Mouse (Mus musculus) bone marrow macrophage, adult 2 months (primary cell): ENCODE data around the gene Eras. TPM values are rescaled to one million over a fixed set of nuclear protein-coding genes. Genes with fewer than 3 reads are reported as not detected.

Source experiments
- H3K27ac ChIP-seq: 2 replicates; pipeline ENCODE4 v1.5.1; 2012; ENCODE audit warnings: low read depth, low read length; ENCODE audit not compliant: insufficient read depth
- H3K4me1 ChIP-seq: 2 replicates; pipeline ENCODE4 v1.6.1; 2012; ENCODE audit warnings: low read length; ENCODE audit not compliant: control insufficient read depth, insufficient read depth
- H3K4me3 ChIP-seq: 2 replicates; pipeline ENCODE4 v1.5.1; 2012; ENCODE audit warnings: mild to moderate bottlenecking, low read length, moderate library complexity; ENCODE audit not compliant: insufficient read depth
- CTCF ChIP-seq: IDR thresholded peaks from 2 replicates; pipeline ENCODE4 v1.5.1; 2012; ENCODE audit warnings: low read depth, mild to moderate bottlenecking, low read length, moderate library complexity
- POLR2A ChIP-seq: IDR thresholded peaks from 2 replicates; pipeline ENCODE4 v1.6.1; 2012; ENCODE audit warnings: mild to moderate bottlenecking, low read depth, low read length, borderline replicate concordance
- polyA plus RNA-seq: library from polyadenylated mRNA; stranded (reverse); fragments of >200 nt; gene quantifications from 2 replicates; pipeline ENCODE4 v1.2.4, GENCODE M21; 2012; ENCODE audit not compliant: missing spikeins, insufficient read depth, insufficient read length

Gene Eras
- not detected in 2 replicates for polyA plus RNA-seq

- no peak for TF ChIP-seq POLR2A
- TF ChIP-seq CTCF: no peak
- Histone ChIP-seq H3K4me1 (no peaks in the 10 kb centered on the region), H3K27ac (no peak within 1 kb of the TSS), H3K4me3 (peak within 1 kb of the TSS; percentile 17)
Observed at GRCm38 (mm10) chrX:7928270-7928790, at the start of gene Eras. Gene Eras, minus strand, starts transcription at chrX:7928607.

GRCm38 (mm10) chrX:7977892-7978291 lies 49.5 kb upstream of the Eras start, which contains the start of gene Gata1:
Gene Gata1, minus strand, starts transcription at chrX:7978071.
- TF ChIP-seq CTCF (no peak), POLR2A (no peak)

GRCm38 (mm10) chrX:7971292-7971691 lies 42.9 kb upstream of the Eras start:
- Histone ChIP-seq H3K4me3 (no peak overlapping the region), H3K27ac (no peak overlapping the region), H3K4me1 (no peaks in the 10 kb centered on the region)
- TF ChIP-seq CTCF (no peak), POLR2A (no peak)

More at GRCm38 (mm10) chrX:7977892-7978291, 49.5 kb upstream of the Eras start, which contains the start of gene Gata1:
- Histone ChIP-seq H3K4me3 (no peak within 1 kb of the TSS), H3K27ac (no peak within 1 kb of the TSS), H3K4me1 (no peaks in the 10 kb centered on the region)

GRCm38 (mm10) chrX:7968899-7969298 lies 40.5 kb upstream of the Eras start:
- no peak overlapping the region for H3K4me3 ChIP-seq
- H3K27ac ChIP-seq: no peak overlapping the region
- TF ChIP-seq POLR2A (no peak), CTCF (no peak)
- H3K4me1 ChIP-seq: peaks cover 3% of the 10 kb centered on the region; the same call in 1 of the 2 replicates

GRCm38 (mm10) chrX:7968226-7968625 lies 39.8 kb upstream of the Eras start:
- no peak overlapping the region for H3K4me3 ChIP-seq
- TF ChIP-seq POLR2A (no peak), CTCF (no peak)
- H3K27ac ChIP-seq: no peak overlapping the region
- peaks cover 4% of the 10 kb centered on the region for H3K4me1 ChIP-seq

- Histone ChIP-seq H3K4me1 (peaks cover 4% of the 10 kb centered on the region), H3K27ac (no peak overlapping the region), H3K4me3 (no peak overlapping the region)
- TF ChIP-seq POLR2A (no peak), CTCF (no peak)
Observed at GRCm38 (mm10) chrX:7967596-7968201, 39.3 kb upstream of the Eras start.

GRCm38 (mm10) chrX:7966161-7966560 lies 37.8 kb upstream of the Eras start:
- Histone ChIP-seq H3K4me3 (no peak overlapping the region), H3K27ac (no peak overlapping the region), H3K4me1 (peaks cover 4% of the 10 kb centered on the region)
- TF ChIP-seq CTCF (no peak), POLR2A (no peak)

GRCm38 (mm10) chrX:7963829-7964626 lies 35.6 kb upstream of the Eras start:
- no peak overlapping the region for H3K4me3 ChIP-seq
- H3K27ac ChIP-seq: no peak overlapping the region
- TF ChIP-seq POLR2A (no peak), CTCF (no peak)

GRCm38 (mm10) chrX:7958868-7959267 lies 30.5 kb upstream of the Eras start:
- Histone ChIP-seq H3K27ac (no peak overlapping the region), H3K4me1 (peaks cover under 1% of the 10 kb centered on the region), H3K4me3 (no peak overlapping the region)
- TF ChIP-seq CTCF (no peak), POLR2A (no peak)

More at GRCm38 (mm10) chrX:7963829-7964626, 35.6 kb upstream of the Eras start:
- H3K4me1 ChIP-seq: peaks cover 4% of the 10 kb centered on the region

- Histone ChIP-seq H3K4me3 (no peak overlapping the region), H3K4me1 (peaks cover 4% of the 10 kb centered on the region), H3K27ac (no peak overlapping the region)
- TF ChIP-seq POLR2A: no peak
- TF ChIP-seq CTCF: no peak
Observed at GRCm38 (mm10) chrX:7950091-7950490, 21.7 kb upstream of the Eras start.
